Mouse (Mus musculus): ENCODE results near the gene Xndc1.

The Xndc1 gene

DNA sequence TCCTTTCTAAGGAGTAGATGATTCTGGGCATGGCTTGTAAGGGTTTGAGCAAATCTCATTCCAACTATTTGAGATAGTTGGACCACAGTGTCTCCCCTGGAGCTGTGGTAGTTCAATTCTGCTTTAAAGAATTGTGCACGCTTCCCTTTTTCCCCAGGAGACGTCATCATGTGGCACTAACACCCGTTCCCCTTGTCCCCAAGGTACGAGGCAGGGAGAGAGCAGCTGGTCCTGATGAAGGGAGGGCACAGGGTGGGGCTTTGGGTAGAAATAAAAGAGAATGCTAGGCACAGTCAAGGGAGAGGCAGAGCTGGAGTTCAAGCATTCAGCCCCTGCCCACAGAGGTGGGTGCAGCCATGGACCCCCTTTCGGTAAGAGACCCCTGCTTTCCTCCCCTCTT, 17.5 kb downstream of the Xndc1 start, which contains the start of gene Trpc2:
Gene Trpc2, plus strand, starts transcription at position 301 of the 400 bp plus-strand sequence.
- no peak for DNase-seq

DNA sequence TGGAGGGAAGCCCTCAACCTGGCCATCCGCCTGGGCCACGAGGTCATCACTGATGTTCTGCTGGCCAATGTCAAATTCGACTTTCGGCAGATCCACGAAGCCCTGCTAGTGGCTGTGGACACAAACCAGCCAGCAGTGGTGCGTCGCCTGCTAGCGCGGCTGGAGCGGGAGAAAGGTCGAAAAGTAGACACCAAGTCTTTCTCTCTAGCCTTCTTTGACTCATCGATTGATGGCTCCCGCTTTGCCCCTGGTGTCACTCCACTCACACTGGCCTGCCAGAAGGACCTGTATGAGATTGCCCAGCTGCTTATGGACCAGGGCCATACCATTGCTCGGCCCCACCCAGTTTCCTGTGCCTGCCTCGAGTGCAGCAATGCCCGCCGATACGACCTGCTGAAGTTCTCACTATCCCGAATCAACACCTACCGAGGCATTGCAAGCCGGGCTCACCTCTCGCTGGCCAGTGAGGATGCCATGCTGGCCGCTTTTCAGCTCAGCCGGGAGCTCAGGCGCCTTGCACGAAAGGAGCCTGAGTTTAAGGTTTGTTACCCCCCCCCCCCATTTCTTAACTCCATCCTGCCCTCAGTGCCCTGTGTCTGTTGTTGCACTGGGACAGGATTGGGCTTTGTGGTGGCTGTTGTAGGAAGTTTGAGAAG, 18.9 kb downstream of the Xndc1 start:
- DNase-seq = no peak

DNA sequence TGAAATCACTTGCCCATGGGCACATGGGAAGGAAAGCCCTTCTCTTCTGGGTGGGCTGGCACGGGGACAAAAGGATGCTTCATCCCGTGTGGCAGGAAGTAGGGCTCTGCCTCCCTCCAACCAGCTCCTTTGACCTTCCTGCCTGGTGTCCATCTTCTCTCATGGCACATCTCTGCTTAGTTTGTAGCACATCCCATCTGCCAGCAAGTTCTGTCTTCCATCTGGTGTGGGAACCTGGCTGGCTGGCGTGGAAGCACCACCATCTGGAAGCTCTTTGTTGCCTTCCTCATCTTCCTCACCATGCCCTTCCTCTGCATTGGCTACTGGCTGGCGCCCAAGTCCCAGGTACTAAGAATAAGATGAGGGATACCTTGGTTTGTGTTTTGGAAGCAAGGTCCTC, 22.0 kb downstream of the Xndc1 start:
- DNase-seq = no peak

DNA sequence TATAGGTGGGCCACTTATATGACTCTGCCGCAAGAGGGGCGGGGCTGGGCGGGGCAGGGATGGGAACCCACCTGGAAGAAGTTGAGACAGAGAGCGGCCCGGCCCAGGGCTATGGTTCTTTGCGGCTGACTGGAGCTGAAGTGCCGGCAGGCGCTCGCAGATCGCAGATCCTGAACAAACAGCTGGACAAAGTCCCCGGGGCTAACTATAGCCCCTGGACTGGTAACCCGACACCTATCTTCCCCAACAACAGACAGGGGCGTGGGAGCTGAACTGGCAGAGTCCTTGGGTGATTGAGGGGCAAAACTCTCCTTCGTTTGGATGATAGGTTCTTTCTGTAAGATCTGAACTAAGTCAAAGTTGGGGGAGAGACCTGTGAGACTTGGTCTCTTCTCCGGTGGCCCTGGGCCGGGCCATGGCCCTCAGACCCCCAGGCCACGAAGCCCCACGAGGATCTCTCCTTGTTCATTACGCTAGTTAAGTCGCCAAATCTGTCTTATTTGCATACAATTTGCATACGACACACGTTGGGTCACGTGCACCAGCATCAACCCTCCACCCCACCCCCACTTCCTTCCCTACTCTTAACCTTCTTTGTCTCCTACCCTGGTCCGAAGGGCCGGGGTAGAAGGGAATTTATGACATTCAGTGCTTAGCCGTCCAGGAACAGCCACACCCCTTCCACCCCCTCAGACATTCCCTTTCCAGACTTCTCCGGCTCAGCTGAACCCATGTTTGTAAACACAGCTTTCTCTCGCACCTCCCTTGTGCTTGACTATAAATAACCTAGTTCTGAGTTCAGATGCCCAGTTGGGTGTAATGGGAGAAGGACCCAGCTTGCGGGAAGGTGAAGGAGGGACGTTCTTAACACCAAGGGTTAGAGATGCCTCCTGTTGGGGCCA, 34.7 kb downstream of the Xndc1 start:
- peak; percentile 70 for DNase-seq

DNA sequence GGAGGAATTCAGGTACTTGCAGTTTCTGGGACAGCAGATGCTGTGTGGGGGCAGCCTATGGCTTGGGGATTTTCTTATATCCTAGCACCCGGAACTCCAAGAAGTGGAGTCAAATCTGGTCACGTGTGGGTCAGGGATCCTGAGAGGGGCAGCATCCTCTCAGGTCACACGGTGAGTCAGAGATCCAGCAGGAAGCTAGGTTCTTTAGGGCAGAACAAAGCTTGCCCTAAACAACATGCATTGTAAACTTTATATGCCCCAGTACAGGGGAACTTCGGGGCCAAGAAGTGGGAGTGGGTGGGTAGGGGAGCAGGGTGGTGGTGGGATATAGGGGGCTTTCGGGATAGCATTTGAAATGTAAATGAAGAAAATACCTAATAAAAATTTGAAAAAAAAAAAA, 35.6 kb downstream of the Xndc1 start:
- no peak for DNase-seq

DNA sequence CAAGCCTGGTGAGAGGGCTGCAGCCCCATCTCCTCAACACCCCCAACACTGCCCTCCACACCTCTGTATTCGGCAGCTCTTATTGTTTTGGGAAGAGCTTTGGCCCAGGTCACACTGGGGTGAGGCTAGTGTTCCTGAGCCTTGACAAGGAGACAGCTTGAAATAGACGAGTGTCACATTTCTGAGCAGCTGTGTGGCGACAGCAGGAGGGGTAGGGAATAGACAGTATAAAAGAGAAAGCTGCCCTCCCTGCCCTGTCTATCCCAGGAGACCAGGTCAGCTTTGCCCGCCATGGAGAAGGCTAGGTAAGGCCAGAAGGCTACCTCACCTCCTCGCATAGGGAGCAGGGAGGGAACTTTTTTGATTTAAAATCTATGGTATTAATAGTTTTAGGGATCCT, 36.2 kb downstream of the Xndc1 start, which contains the start of gene Art1:
Gene Art1, plus strand, starts transcription at position 257 of the 400 bp plus-strand sequence.
- DNase-seq = no peak

DNA sequence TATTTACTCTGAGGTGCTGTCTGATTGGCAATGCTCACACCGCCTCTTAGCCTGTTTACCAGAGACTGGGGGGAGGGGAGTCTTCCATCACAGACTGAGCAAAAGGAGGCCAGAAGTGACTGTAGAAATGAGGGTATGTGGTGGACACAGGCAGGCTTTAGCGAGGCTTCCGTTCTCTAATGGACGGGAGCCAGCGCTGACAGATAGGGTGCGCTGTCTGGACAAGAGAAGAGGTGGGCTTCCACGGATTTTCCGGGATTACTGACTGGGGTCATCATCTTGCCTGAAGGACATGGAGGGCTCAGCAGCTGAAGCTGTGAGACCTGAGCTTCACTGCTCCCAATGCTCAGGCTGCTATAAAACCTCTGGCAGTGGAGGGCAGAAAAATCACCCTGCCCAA, 36.9 kb downstream of the Xndc1 start:
- DNase-seq = no peak

DNA sequence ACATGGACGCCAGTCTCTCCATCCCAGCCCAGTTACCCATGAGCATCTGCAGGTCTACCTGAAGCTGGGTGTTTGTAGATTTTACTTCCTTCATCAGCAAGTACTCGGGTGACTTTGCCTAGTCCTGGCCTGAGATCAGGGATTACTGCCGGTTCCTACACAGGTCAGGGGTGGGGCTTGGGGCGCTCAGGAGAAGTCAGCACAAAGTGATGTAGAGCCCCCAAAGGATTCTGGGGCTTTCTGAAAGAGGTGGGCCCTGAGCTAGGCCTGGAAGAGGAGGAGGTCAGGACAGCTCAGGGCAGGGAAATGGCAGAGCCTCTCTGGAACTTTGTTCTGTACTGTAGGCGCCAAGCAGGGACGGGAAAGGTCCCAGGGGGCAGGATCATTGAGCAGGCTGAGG, 37.4 kb downstream of the Xndc1 start:
- DNase-seq = no peak

DNA sequence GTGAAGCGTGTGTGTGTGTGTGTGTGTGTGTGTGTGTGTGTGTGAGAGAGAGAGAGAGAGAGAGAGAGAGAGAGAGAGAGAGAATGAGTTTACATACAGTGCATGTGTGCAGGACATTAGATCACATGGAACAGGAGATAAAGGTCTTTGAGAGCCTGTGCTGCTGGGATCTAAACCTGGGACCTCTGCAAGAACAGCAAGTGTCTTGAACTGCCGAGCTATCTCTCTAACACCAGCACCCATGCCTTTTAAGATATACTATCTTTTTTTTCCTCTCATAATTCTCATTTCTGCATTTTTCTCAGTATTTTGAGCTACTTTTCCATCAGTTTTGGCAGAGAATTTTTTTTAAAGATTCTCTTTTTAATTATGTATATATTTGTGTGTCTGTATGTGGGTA, 38.2 kb downstream of the Xndc1 start:
- no peak for DNase-seq

DNA sequence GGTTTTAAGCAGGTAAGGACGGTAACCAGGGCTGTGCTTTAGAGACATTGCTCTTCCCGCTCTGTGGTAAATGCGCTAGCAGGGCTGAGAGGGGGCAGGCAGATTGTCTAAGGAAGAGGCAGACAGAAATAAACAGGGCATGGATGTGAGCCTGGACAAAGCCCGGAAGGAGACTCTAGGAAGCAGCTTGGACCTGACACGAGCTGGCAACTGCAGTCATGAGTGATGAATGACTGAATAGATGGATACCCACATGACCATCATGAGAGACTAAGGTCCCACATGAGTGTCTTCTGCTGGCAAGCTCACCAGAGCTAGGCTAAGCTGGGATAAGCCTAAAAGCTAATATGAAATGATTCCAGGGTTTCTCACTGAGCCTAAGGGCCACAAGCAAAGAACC, 38.8 kb downstream of the Xndc1 start:
- DNase-seq = peak; percentile 57

DNA sequence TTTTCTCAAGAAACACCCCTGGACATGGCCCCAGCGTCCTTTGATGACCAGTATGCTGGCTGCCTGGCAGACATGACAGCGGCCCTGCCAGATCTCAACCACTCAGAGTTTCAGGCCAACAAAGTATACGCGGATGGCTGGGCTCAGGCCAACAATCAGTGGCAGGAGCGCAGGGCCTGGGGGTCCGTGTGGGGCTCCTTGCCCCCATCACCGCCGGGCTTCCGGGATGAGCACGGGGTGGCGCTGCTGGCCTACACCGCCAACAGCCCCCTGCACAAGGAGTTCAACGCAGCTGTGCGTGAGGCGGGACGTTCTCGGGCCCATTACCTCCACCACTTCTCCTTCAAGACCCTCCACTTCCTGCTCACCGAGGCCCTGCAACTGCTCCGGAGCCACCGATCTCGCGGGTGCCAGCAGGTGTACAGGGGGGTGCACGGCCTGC, 41.4 kb downstream of the Xndc1 start:
- no peak for DNase-seq

DNA sequence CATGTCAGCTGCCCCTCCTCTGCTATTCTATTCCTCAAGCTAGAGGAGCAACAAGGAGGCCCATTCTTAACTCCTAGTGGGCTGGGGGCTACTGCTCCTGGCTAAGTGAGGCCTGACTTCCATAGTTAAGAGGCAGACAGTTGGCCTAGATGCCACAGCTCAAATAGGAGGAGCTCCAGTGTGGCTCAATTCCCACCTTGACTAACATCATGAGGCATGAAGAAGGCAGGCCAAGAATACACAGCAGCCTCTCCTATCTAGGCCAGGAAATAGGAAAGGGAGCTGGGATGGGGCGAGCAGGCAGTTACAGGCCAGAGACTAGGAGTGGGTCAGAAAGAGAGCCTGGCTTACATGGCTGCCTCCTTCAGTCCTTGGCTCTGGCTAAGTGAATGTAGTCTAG, 42.9 kb downstream of the Xndc1 start:
- no peak for DNase-seq

DNA sequence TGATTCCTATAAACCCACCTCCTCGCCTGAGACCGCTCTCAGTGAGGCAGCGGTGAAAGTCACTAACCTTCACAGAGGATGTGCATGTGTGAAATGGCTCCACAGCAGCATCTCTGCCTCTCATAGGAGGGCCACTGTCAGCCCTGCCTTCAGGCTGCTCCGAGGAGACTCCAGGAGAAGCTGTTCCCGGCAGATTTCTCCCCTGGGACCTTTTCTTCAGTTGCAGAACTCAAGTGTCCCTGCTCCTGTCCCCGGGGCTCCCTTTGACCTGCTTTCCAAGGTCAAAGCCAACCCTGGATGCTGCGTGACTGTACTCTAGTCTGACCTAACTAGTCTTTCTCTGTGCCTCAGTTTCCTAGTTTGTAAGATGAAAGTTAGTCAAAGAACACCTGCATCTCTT, 43.9 kb downstream of the Xndc1 start, which contains the start of gene Art5:
Gene Art5, minus strand, starts transcription at position 319 of the 400 bp plus-strand sequence.
- DNase-seq = no peak

DNA sequence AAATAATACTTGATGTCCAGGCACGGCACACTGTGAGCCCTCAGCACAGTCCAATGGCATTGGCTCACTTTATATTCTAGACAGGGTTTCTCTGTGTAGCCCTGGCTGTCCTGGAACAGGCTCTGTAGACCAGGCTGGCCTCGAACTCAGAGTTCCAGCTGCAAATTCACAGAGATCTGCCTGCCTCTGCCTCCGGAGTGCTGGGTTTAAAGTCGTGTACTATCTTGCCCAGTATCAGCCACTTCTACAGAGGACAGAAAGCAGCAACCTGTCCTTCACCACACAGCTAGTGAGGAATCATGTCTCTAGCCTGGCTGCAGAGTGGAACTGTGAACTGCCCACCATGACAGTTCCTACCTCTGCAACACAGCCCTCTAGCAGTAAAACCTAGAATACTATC, 44.4 kb downstream of the Xndc1 start:
- DNase-seq = no peak

DNA sequence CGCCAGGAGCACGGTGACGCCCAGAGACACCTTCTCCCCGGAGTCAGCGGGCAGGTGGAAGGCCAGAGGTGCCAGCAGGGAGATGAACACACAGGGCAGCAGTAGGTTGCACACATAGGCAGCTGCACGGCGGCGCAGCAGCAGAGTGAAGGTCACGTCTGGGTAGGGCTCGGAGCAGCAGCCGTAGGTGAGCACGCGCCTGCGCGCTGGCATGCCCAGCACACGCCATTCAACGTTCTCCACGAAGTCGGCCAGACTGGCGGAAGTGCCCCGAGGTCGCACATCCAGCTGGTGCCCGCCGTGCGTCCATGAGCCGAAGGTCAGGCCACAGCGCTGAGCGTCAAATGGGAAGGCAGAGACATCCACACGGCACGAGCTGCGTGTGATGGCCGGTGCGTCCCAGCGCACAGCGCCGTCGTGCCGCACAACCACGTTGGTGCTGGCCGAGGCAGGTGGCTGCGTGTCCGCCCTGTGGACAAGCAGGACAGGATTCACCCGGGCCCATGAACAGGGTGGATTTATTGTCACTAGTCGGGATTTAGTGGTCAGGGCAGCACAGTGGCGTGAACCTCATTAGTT, 47.9 kb downstream of the Xndc1 start:
- DNase-seq = no peak

DNA sequence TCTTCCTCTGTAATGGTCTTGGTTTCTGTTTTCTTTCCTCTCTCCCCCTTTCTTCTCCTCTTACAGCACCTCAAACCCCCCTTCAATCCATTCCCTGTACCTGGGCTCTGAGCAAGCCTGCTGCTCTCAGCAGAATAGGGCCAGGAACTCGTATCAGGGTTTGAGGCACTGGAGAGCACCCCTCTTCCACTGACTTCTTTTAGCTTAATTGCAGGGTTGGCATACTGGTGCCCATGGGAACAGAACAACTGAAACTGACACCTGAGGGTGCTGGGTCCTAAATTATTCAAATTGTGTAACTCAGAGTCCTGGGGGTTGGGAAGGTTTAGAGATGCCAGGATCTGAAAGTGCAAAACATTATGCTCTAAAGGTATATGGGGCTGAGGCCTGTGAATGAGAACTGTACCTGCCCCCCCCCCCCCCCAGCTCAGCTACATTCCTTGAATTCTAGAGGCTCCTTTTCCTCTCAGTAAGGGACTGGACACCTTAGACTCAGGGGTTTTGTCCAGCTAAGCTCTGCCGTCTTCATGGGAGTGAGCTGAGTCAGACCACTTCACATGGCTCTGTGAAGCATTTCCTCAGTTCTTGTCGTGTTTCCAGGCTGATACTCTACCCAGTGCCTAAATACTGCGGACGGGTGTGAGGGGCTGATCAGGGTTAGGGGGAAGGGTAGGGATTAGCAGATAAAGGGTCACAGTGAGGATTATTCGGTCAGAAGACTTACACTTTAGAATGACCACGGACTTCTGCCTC, 51.4 kb downstream of the Xndc1 start, which contains the start of gene Chrna10:
Gene Chrna10, minus strand, starts transcription at position 250 of the 753 bp plus-strand sequence.
- peak; percentile 18 for DNase-seq

DNA sequence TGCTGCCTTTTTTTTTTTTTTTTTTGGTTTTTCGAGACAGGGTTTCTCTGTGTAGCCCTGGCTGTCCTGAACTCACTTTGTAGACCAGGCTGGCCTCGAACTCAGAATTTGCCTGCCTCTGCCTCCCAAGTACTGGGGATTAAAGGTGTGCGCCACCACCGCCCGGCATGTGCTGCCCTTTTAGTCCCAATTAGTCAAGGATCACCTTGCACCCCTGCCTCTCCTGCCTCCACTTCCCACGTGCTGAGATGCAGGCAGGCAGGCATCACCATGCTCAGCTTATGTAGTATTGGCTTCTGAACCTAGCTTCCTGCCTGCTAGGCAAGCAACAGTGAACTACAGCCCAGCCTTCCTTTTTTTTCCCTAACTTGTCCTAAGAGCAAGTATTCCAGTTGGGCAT, 52.1 kb downstream of the Xndc1 start:
- DNase-seq = no peak

DNA sequence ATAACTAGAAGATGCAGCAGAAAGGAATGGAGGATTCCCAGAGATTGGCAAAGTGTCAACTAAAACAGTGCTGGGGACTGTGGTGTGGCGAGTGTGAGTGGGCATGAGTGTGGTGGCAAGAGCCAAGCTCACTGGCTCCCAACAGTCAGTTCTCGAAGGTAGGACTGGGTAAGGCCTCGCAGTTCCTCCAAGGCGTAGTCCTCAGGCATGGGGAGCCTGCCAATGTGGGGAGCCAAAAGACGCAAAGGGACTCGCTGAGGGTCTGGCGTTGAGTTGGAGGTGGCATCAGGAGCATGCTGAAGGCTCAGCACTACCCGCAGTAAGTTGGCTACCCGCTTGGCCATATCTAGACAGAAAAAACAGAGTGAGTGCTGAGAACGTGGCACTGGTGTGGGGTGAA, 55.0 kb downstream of the Xndc1 start:
- DNase-seq = no peak

DNA sequence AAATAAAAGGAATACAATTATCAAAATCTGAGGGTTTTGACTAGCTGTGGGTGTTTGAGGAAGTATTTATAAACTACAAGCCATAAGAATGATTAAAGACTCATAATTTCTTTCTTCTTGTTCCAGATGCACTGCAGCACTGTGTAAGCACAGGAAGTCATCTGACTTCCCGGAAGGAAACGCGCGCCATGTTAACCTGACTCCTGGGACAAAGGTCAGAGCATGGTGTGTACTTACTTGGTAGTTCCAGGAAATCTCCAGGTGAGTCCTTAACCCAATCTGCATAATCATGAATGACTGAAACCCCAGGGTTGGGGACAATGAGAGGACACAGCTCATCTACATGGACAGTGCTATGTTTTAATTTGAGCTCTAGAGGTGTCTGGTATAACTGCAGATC, 67.1 kb downstream of the Xndc1 start:
- DNase-seq = peak; percentile 52

All from lung, postnatal 36 days (tissue).